Mouse (Mus musculus) bone marrow macrophage, adult 2 months (primary cell): Measurements from ENCODE around the gene C2cd2l.

Source experiments
- CTCF ChIP-seq: IDR thresholded peaks from 2 replicates; pipeline ENCODE4 v1.5.1; 2012; ENCODE audit warnings: low read depth, mild to moderate bottlenecking, low read length, moderate library complexity
- POLR2A ChIP-seq: IDR thresholded peaks from 2 replicates; pipeline ENCODE4 v1.6.1; 2012; ENCODE audit warnings: mild to moderate bottlenecking, low read depth, low read length, borderline replicate concordance

- TF ChIP-seq CTCF (no peak), POLR2A (no peak)
These were observed 6.4 kb upstream of the C2cd2l start for GRCm38 (mm10) chr9:44326371-44327063.
